ENCODE assay signal across 10 mouse cellular contexts in genomic region chr7:101870629-101871028, GRCm38 (mm10). TPM values are rescaled to one million over a fixed set of nuclear protein-coding genes. Genes with fewer than 3 reads are reported as not detected.
DNase-seq lines count a peak whose midpoint lies in the region; ATAC-seq and TF ChIP-seq lines count a peak whose summit lies in the region.
"Had no signal": no experiment of that assay in that cellular context is flagged by ENCODE, and none has a peak within 500 bp of the region (broad histone marks: within the 10 kb centered on the region; RNA-seq: fewer than 3 reads in every experiment).

Folr1 (minus strand) TSS chr7:101870788.

- no peaks in the 10 kb centered on the region for H3K9me3 ChIP-seq in heart, embryonic 11.5 days (replicated peaks; ENCODE audit: control insufficient read depth, low read length)
- H3K9me3 ChIP-seq in ES-Bruce4 (replicated peaks; ENCODE audit: control insufficient read depth, insufficient read depth, low read length, poor library complexity, severe bottlenecking) = no peaks in the 10 kb centered on the region
- H3K9me3 ChIP-seq in hindbrain, embryonic 15.5 days = no peaks in the 10 kb centered on the region
- H3K9me3 ChIP-seq: limb, embryonic 12.5 days had no signal

- WGBS in heart, embryonic 11.5 days (ENCODE audit: insufficient replicate concordance) = 71% methylated on average over 2 of the region's 2 CpGs
- 74% methylated on average over 2 of the region's 2 CpGs for WGBS in hindbrain, embryonic 15.5 days

- peak within 1 kb of the TSS; percentile 11; the same call in 1 of the 2 replicates for H3K4me2 ChIP-seq in heart, embryonic 11.5 days
- no peak within 1 kb of the TSS for H3K4me2 ChIP-seq in hindbrain, embryonic 15.5 days
- H3K4me2 ChIP-seq: limb, embryonic 12.5 days had no signal

- peaks cover 3% of the 10 kb centered on the region; the same call in 1 of the 2 replicates for H3K4me1 ChIP-seq in heart, embryonic 11.5 days (ENCODE audit: control insufficient read depth, insufficient read depth, low read length)
- H3K4me1 ChIP-seq in ES-Bruce4 (ENCODE audit: control insufficient read depth, insufficient read depth, low read length) = no peaks in the 10 kb centered on the region
- no peaks in the 10 kb centered on the region for H3K4me1 ChIP-seq in hindbrain, embryonic 15.5 days (replicated peaks)
- H3K4me1 ChIP-seq: limb, embryonic 12.5 days had no signal

- peak within 1 kb of the TSS; percentile 68 for H3K27ac ChIP-seq in heart, embryonic 11.5 days (ENCODE audit: low read depth, low read length)
- peak within 1 kb of the TSS; percentile 96 for H3K27ac ChIP-seq in ES-Bruce4 (ENCODE audit: insufficient read depth, low read length)
- H3K27ac ChIP-seq in hindbrain, embryonic 15.5 days (replicated peaks) = no peak within 1 kb of the TSS
- H3K27ac ChIP-seq: limb, embryonic 12.5 days had no signal

- TF ChIP-seq EP300 in ES-Bruce4 (IDR thresholded peaks at IDR 0.05; ENCODE audit: insufficient read depth, low read depth, low read length) = no peak

- no peak within 1 kb of the TSS for H3K4me3 ChIP-seq in heart, embryonic 11.5 days (ENCODE audit: low read depth, low read length)
- H3K4me3 ChIP-seq in ES-Bruce4 (ENCODE audit: low read depth, low read length) = no peak within 1 kb of the TSS
- no peak within 1 kb of the TSS for H3K4me3 ChIP-seq in hindbrain, embryonic 15.5 days
- H3K4me3 ChIP-seq: limb, embryonic 12.5 days had no signal

- DNase-seq in heart, adult 18-20 months = no peak
- peak; percentile 66 for DNase-seq in kidney, postnatal 10 days
- DNase-seq in testis, postnatal 10 days (ENCODE audit: low spot score) = no peak
- no peak for DNase-seq in cerebellum, adult 11 months
- DNase-seq: B cell, adult 2 months had no signal

- no peaks in the 10 kb centered on the region for H3K27me3 ChIP-seq in heart, embryonic 11.5 days (ENCODE audit: control insufficient read depth, insufficient read depth, low read length)
- no peaks in the 10 kb centered on the region for H3K27me3 ChIP-seq in ES-Bruce4 (ENCODE audit: control insufficient read depth, insufficient read depth, low read length, poor library complexity, severe bottlenecking)
- no peaks in the 10 kb centered on the region for H3K27me3 ChIP-seq in hindbrain, embryonic 15.5 days
- H3K27me3 ChIP-seq: limb, embryonic 12.5 days had no signal

- TF ChIP-seq POLR2A in ES-Bruce4 (IDR thresholded peaks at IDR 0.05; ENCODE audit: insufficient read depth, low read length) = no peak

- no peak within 1 kb of the TSS for H3K9ac ChIP-seq in heart, embryonic 11.5 days (ENCODE audit: low read depth, low read length)
- H3K9ac ChIP-seq in ES-Bruce4 (ENCODE audit: low read depth, poor library complexity, severe bottlenecking) = no peak within 1 kb of the TSS
- no peak within 1 kb of the TSS for H3K9ac ChIP-seq in hindbrain, embryonic 15.5 days
- H3K9ac ChIP-seq: limb, embryonic 12.5 days had no signal

- no peaks in the 10 kb centered on the region for H3K36me3 ChIP-seq in heart, embryonic 11.5 days (ENCODE audit: control insufficient read depth, insufficient read depth, low read length)
- no peaks in the 10 kb centered on the region for H3K36me3 ChIP-seq in ES-Bruce4 (ENCODE audit: control insufficient read depth, insufficient read depth, low read length, poor library complexity, severe bottlenecking)
- no peaks in the 10 kb centered on the region for H3K36me3 ChIP-seq in hindbrain, embryonic 15.5 days
- H3K36me3 ChIP-seq: limb, embryonic 12.5 days had no signal

- no peak for TF ChIP-seq CTCF in ES-Bruce4 (IDR thresholded peaks at IDR 0.05; ENCODE audit: low read depth, low read length)

- no peak for ATAC-seq in heart, embryonic 11.5 days (replicated peaks; ENCODE audit: insufficient number of reproducible peaks, low FRiP score, low TSS enrichment)
- no peak for ATAC-seq in hindbrain, embryonic 15.5 days (ENCODE audit: low FRiP score, low read depth)
- ATAC-seq in megakaryocyte progenitor cell, adult 5-6 weeks (replicated peaks; ENCODE audit: poor library complexity) = no peak

RNA-seq across cellular contexts. Expression of gene Folr1, which starts in this region (rescaled TPM):
- polyA plus RNA-seq in heart, embryonic 11.5 days (2014; fragmentation: Nextera tagmentation; extraction: Ambion mirVana) = 3.2 and 4.3 TPM in 2 replicates
- total RNA-seq in heart, adult 18-20 months (2021) = not detected
- 54.6 and 59.8 TPM in 2 replicates for polyA plus RNA-seq in ES-Bruce4 (2011; ENCODE audit: insufficient read depth, insufficient read length, low read depth, missing spikeins)
- polyA plus RNA-seq in hindbrain, embryonic 15.5 days (2015; fragmentation: Nextera tagmentation; extraction: Ambion mirVana) = 29.8 and 51.4 TPM in 2 replicates
- total RNA-seq in megakaryocyte progenitor cell, adult 5-6 weeks (2015) = 0.74 and 1.9 TPM in 2 replicates
- total RNA-seq in megakaryocyte progenitor cell, adult 5-6 weeks (2017) = 0.37 TPM in 1 of 2 replicates, not detected in the other
- polyA plus RNA-seq: limb, embryonic 12.5 days had no signal
